Mouse (Mus musculus): ENCODE data around the gene Trmt11.
"Not testable (repeated sequence)": the region's sequence is repeated elsewhere in the genome, so short reads cannot be mapped to it uniquely, and the experiment has no call there.

Trmt11 gene

GRCm38 (mm10) chr10:30566364-30566763, 34.2 kb downstream of the Trmt11 start:
- in situ Hi-C loops (cut with MseI, MboI): no loop called here

- in situ Hi-C loops (cut with MseI, MboI): no loop called here
Observed at GRCm38 (mm10) chr10:30564651-30565050, 35.9 kb downstream of the Trmt11 start.

- in situ Hi-C loops (cut with MseI, MboI): no loop called here
Observed at GRCm38 (mm10) chr10:30555686-30556578, 44.6 kb downstream of the Trmt11 start.

GRCm38 (mm10) chr10:30552377-30552776, 48.2 kb downstream of the Trmt11 start:
- in situ Hi-C loops (cut with MseI, MboI): no loop called here

- in situ Hi-C loops (cut with MseI, MboI): no loop called here
Observed at GRCm38 (mm10) chr10:30549974-30550373, 50.6 kb downstream of the Trmt11 start.

GRCm38 (mm10) chr10:30538538-30538815, 62.1 kb downstream of the Trmt11 start:
- in situ Hi-C loops (cut with MseI, MboI): no loop called here

GRCm38 (mm10) chr10:30537734-30538537, 62.6 kb downstream of the Trmt11 start:
- in situ Hi-C loops (cut with MseI, MboI): no loop called here

- in situ Hi-C loops (cut with MseI, MboI): not testable (repeated sequence)
Observed at GRCm38 (mm10) chr10:30535930-30536329, 64.6 kb downstream of the Trmt11 start.

- in situ Hi-C loops (cut with MseI, MboI): no loop called here
Observed at GRCm38 (mm10) chr10:30527122-30527521, 73.4 kb downstream of the Trmt11 start.

- in situ Hi-C loops (cut with MseI, MboI): no loop called here
Observed at GRCm38 (mm10) chr10:30521727-30522126, 78.8 kb downstream of the Trmt11 start.

GRCm38 (mm10) chr10:30519143-30519542, 81.4 kb downstream of the Trmt11 start:
- in situ Hi-C loops (cut with MseI, MboI): no loop called here

GRCm38 (mm10) chr10:30517224-30517623, 83.3 kb downstream of the Trmt11 start:
- in situ Hi-C loops (cut with MseI, MboI): no loop called here

- in situ Hi-C loops (cut with MseI, MboI): no loop called here
Observed at GRCm38 (mm10) chr10:30516771-30517170, 83.8 kb downstream of the Trmt11 start.

- in situ Hi-C loops (cut with MseI, MboI): no loop called here
Observed at GRCm38 (mm10) chr10:30504736-30505135, 95.8 kb downstream of the Trmt11 start.

- in situ Hi-C loops (cut with MseI, MboI): no loop called here
Observed at GRCm38 (mm10) chr10:30503168-30503567, 97.4 kb downstream of the Trmt11 start.

GRCm38 (mm10) chr10:30502718-30503117, 97.8 kb downstream of the Trmt11 start:
- in situ Hi-C loops (cut with MseI, MboI): no loop called here

GRCm38 (mm10) chr10:30498223-30498622, 102.3 kb downstream of the Trmt11 start:
- in situ Hi-C loops (cut with MseI, MboI): not testable (repeated sequence)

Data from mouse trophoblast stem cell (cell line).